Mouse (Mus musculus) hindbrain, embryonic 16.5 days (tissue): ENCODE data around the gene Sag. TPM values are rescaled to one million over a fixed set of nuclear protein-coding genes. Genes with fewer than 3 reads are reported as not detected.

Experiments used
- ATAC-seq: fragments of 200-750 bp; cut with Nextera tagmentation; 2 replicates; pipeline ENCODE4 v1.8.0; 2017; ENCODE audit warnings: moderate TSS enrichment, moderate library complexity
- H3K27ac ChIP-seq: fragments of 300-500 bp; sonication (generic); 2 replicates; pipeline ENCODE4 v1.5.1; 2014; ENCODE audit warnings: low read depth, mild to moderate bottlenecking, control low read depth, low read length, moderate library complexity
- H3K27me3 ChIP-seq: fragments of 300-500 bp; sonication (generic); replicated peaks from 2 replicates; pipeline ENCODE4 v1.6.1; 2014; ENCODE audit warnings: low read length; ENCODE audit not compliant: control insufficient read depth, insufficient read depth
- H3K36me3 ChIP-seq: fragments of 300-500 bp; sonication (generic); 2 replicates; pipeline ENCODE4 v1.6.1; 2014; ENCODE audit warnings: mild to moderate bottlenecking, low read length, moderate library complexity, mixed read lengths; ENCODE audit not compliant: control insufficient read depth, insufficient read depth
- H3K4me1 ChIP-seq: fragments of 300-500 bp; sonication (generic); 2 replicates; pipeline ENCODE4 v1.6.1; 2014; ENCODE audit warnings: low read depth, low read length; ENCODE audit not compliant: control insufficient read depth, insufficient read depth
- H3K4me2 ChIP-seq: fragments of 300-500 bp; sonication (generic); 2 replicates; pipeline ENCODE4 v1.6.1; 2014; ENCODE audit warnings: mild to moderate bottlenecking, low read length, control low read depth, moderate library complexity
- H3K4me3 ChIP-seq: fragments of 300-500 bp; sonication (generic); 2 replicates; pipeline ENCODE4 v1.5.1; 2014; ENCODE audit warnings: mild to moderate bottlenecking, low read length, control low read depth, moderate library complexity
- H3K9ac ChIP-seq: fragments of 300-500 bp; sonication (generic); 2 replicates; pipeline ENCODE4 v1.6.1; 2014; ENCODE audit warnings: low read depth, mild to moderate bottlenecking, control low read depth, low read length, moderate library complexity
- H3K9me3 ChIP-seq: fragments of 300-500 bp; sonication (generic); 2 replicates; pipeline ENCODE4 v1.6.1; 2014; ENCODE audit warnings: mild to moderate bottlenecking, low read length, moderate library complexity; ENCODE audit not compliant: control insufficient read depth
- whole genome bisulfite sequencing: fragments of 180-500 bp; shearing (Covaris S2); extraction: QIAGEN DNeasy Blood & Tissue Kit; methylation state at CpG from one replicate; pipeline ENCODE4 v1.1.7; 2014; 5-methylcytosine and 5-hydroxymethylcytosine counted together
- polyA plus RNA-seq: library from polyadenylated mRNA; unstranded; fragments of >200 nt; fragmentation: Nextera tagmentation; extraction: Ambion mirVana; gene quantifications from 2 replicates; pipeline ENCODE4 v1.2.1, GENCODE M21; 2015

Sag gene
- polyA plus RNA-seq, 1 experiment from 2014 or later, result 1.7 TPM

- Histone ChIP-seq H3K4me2 (no peak overlapping the region), H3K27ac (no peak overlapping the region), H3K36me3 (no peaks in the 10 kb centered on the region), H3K9ac (no peak overlapping the region), H3K27me3 (no peaks in the 10 kb centered on the region), H3K4me1 (peaks cover 5% of the 10 kb centered on the region), H3K9me3 (no peaks in the 10 kb centered on the region), H3K4me3 (no peak overlapping the region)
- WGBS, result 46% methylated on average over 11 of the region's 11 CpGs
- no peak for ATAC-seq
Observed at GRCm38 (mm10) chr1:87848237-87848996, 44.9 kb downstream of the Sag start.

DNA sequence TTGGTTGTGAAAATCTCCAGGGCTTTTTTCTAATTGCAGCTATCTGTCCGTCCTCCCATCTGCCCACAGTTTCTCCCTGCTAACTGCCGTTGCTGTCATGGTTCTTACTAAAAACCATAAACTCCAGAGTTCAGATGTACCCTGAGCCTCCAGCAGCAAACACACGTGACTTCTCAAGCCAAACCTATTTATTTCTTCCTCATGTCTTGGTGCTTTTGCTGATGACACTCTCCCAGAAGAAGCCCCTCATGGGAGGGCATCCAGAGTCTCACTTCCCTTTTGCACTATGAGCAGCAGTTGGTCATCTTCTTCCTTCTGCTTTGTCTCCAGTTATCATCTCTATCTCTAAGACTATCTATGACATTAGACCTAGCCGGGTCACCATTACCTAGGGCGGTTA, 45.8 kb downstream of the Sag start:
- H3K27ac ChIP-seq, result no peak overlapping the region
- H3K4me3 ChIP-seq, result no peak overlapping the region
- H3K9me3 ChIP-seq, result no peaks in the 10 kb centered on the region
- H3K9ac ChIP-seq, result no peak overlapping the region
- no peaks in the 10 kb centered on the region for H3K27me3 ChIP-seq
- no peak for ATAC-seq
- H3K36me3 ChIP-seq, result no peaks in the 10 kb centered on the region
- H3K4me1 ChIP-seq, result peaks cover 9% of the 10 kb centered on the region
- H3K4me2 ChIP-seq, result no peak overlapping the region
- WGBS, result 69% methylated on average over 5 of the region's 5 CpGs

DNA sequence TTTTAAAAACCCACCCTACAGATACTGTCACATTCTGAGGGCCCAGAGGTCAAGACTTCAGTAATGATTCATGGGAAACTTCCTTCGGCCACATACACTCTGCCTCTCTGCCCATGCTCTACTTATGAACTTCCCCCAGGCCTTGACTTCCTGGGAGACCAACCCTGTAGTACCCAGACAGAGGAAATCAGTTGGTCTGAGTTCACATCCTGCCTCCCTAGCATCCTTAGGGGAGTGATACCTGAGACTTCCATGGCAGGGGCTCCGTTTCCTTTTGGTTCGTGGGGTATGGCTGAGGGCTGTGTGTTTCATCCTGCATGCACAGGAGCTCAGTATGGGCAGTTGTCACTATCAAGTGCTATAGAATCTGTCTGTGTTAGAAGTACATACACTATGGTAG, 47.9 kb downstream of the Sag start:
- Histone ChIP-seq H3K4me2 (no peak overlapping the region), H3K27ac (no peak overlapping the region), H3K9ac (no peak overlapping the region), H3K9me3 (no peaks in the 10 kb centered on the region), H3K36me3 (no peaks in the 10 kb centered on the region), H3K27me3 (no peaks in the 10 kb centered on the region), H3K4me3 (no peak overlapping the region), H3K4me1 (peaks cover 22% of the 10 kb centered on the region)
- ATAC-seq, result no peak
- 88% methylated on average over 3 of the region's 3 CpGs for WGBS

- Histone ChIP-seq H3K27ac (no peak overlapping the region), H3K27me3 (no peaks in the 10 kb centered on the region), H3K9ac (no peak overlapping the region), H3K4me1 (peaks cover 22% of the 10 kb centered on the region), H3K4me3 (peak overlapping the region; percentile 71), H3K36me3 (no peaks in the 10 kb centered on the region), H3K9me3 (no peaks in the 10 kb centered on the region), H3K4me2 (peak overlapping the region; percentile 95)
- WGBS, result 58% methylated on average over 5 of the region's 5 CpGs
- no peak for ATAC-seq
Observed at GRCm38 (mm10) chr1:87852081-87852790, 48.8 kb downstream of the Sag start.

- Histone ChIP-seq H3K27ac (peak within 1 kb of the TSS; percentile 71), H3K9ac (peak within 1 kb of the TSS; percentile 87), H3K9me3 (no peaks in the 10 kb centered on the region), H3K4me2 (peak within 1 kb of the TSS; percentile 95), H3K4me3 (peak within 1 kb of the TSS; percentile 71), H3K36me3 (no peaks in the 10 kb centered on the region), H3K4me1 (peaks cover 22% of the 10 kb centered on the region), H3K27me3 (no peaks in the 10 kb centered on the region)
- WGBS, result 1% methylated on average over 27 of the region's 74 CpGs
- ATAC-seq, result peak; percentile 93
Observed at GRCm38 (mm10) chr1:87852892-87853600, 49.6 kb downstream of the Sag start, which contains the start of gene Dgkd. Gene Dgkd (plus strand): TSS chr1:87853287.

- Histone ChIP-seq H3K36me3 (no peaks in the 10 kb centered on the region), H3K4me3 (peak overlapping the region; percentile 71), H3K4me1 (peaks cover 22% of the 10 kb centered on the region), H3K27me3 (no peaks in the 10 kb centered on the region), H3K9me3 (no peaks in the 10 kb centered on the region), H3K9ac (peak overlapping the region; percentile 87), H3K27ac (peak overlapping the region; percentile 71), H3K4me2 (peak overlapping the region; percentile 95)
- WGBS, result under 1% methylated on average over 20 of the region's 48 CpGs
- peak; percentile 63 for ATAC-seq
Observed at GRCm38 (mm10) chr1:87853601-87854361, 50.3 kb downstream of the Sag start.

DNA sequence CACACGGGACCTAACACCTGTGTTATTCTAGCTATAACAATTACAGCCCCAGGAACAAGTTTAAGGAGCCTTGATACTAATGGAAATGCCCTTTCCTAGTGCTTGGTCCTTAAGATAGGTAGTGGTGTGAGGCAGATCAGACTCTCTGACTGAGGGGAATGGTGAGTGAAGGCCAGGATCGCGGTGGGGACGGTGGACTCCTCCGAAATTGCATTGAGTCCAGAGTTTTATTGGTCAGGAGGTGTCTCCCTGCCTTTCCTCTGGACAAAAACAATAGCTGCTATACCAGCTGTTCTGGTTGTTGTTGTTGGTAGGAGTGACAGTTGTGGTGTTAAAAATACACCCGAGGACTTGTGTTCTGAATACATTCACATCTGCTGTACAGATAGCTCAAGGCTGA, 50.9 kb downstream of the Sag start:
- H3K36me3 ChIP-seq, result no peaks in the 10 kb centered on the region

DNA sequence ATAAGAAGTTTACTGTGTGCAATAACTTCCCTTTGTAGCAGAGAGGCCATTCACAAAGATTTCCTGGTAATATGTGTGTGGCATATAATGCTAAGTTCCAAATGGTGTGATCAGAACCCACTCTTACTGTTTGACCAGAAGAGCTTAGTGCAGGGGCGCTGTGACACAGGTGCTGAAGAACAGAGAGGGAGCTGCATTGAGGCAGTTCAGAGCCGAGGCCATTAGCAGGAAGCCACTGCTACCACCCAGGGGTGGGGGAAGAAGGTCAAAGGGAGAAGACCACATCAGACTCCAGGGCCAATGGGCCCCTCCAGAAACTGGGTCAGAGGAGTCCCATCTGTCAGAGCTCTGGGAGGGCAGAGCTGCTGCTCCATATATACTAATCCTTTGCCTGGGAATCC, 51.4 kb downstream of the Sag start:
- peak overlapping the region; percentile 36; the same call in 1 of the 2 replicates for H3K9ac ChIP-seq
- no peak overlapping the region for H3K27ac ChIP-seq
- H3K4me2 ChIP-seq, result peak overlapping the region; percentile 95
- H3K4me3 ChIP-seq, result peak overlapping the region; percentile 71
- H3K27me3 ChIP-seq, result no peaks in the 10 kb centered on the region
- WGBS, result 32% methylated on average over 2 of the region's 2 CpGs
- no peak for ATAC-seq
- no peaks in the 10 kb centered on the region for H3K36me3 ChIP-seq
- H3K9me3 ChIP-seq, result no peaks in the 10 kb centered on the region
- H3K4me1 ChIP-seq, result peaks cover 22% of the 10 kb centered on the region

More for the DNA sequence above, 50.9 kb downstream of the Sag start:
- Histone ChIP-seq H3K27me3 (no peaks in the 10 kb centered on the region), H3K4me3 (peak overlapping the region; percentile 71), H3K27ac (no peak overlapping the region), H3K9me3 (no peaks in the 10 kb centered on the region), H3K4me1 (peaks cover 22% of the 10 kb centered on the region), H3K9ac (peak overlapping the region; percentile 87), H3K4me2 (peak overlapping the region; percentile 95)
- WGBS, result 25% methylated on average over 6 of the region's 6 CpGs
- no peak for ATAC-seq
